In genomic region chr2:141056685-141057454, GRCm38 (mm10) we compare ENCODE assay signal across 13 mouse cellular contexts.
DNase-seq lines count a peak whose midpoint lies in the region; ATAC-seq lines count a peak whose summit lies in the region.
"Had no signal": no experiment of that assay in that cellular context is flagged by ENCODE, and none has a peak within 500 bp of the region (broad histone marks: within the 10 kb centered on the region; RNA-seq: fewer than 3 reads in every experiment).

No protein-coding gene starts in this region.

- H3K36me3 ChIP-seq in forebrain, embryonic 14.5 days (ENCODE audit: control insufficient read depth, insufficient read depth, low read length), result no peaks in the 10 kb centered on the region
- no peaks in the 10 kb centered on the region for H3K36me3 ChIP-seq in hindbrain, embryonic 16.5 days (ENCODE audit: control insufficient read depth, insufficient read depth, low read length)
- H3K36me3 ChIP-seq in neural tube, embryonic 14.5 days (ENCODE audit: control insufficient read depth, insufficient read depth, low read length), result no peaks in the 10 kb centered on the region
- H3K36me3 ChIP-seq in heart, embryonic 12.5 days, result no peaks in the 10 kb centered on the region
- H3K36me3 ChIP-seq: intestine, embryonic 15.5 days; limb, embryonic 15.5 days had no signal

- no peak for DNase-seq in frontal cortex, postnatal 10 days (ENCODE audit: low spot score in 2 of 2)
- DNase-seq in forebrain, embryonic 14.5 days (ENCODE audit: low spot score), result peak; percentile 64
- DNase-seq in Muller cell, postnatal 12 days (ENCODE audit: inconsistent ontology term), result no peak
- no peak for DNase-seq in spleen, postnatal 36 days (ENCODE audit: low spot score in 2 of 2)
- DNase-seq: adrenal gland, adult 8-10 months; lung, adult 18-20 months; thymus, adult 18-20 months had no signal

- WGBS in forebrain, embryonic 14.5 days, result 2% methylated on average over 4 of the region's 4 CpGs
- 6% methylated on average over 4 of the region's 4 CpGs for WGBS in hindbrain, embryonic 16.5 days
- 16% methylated on average over 4 of the region's 4 CpGs for WGBS in neural tube, embryonic 14.5 days
- 52% methylated on average over 4 of the region's 4 CpGs for WGBS in heart, embryonic 12.5 days

- H3K27me3 ChIP-seq in forebrain, embryonic 14.5 days (replicated peaks; ENCODE audit: control insufficient read depth, insufficient read depth, low read length), result no peaks in the 10 kb centered on the region
- H3K27me3 ChIP-seq in hindbrain, embryonic 16.5 days (replicated peaks; ENCODE audit: control insufficient read depth, insufficient read depth, low read length), result no peaks in the 10 kb centered on the region
- no peaks in the 10 kb centered on the region for H3K27me3 ChIP-seq in neural tube, embryonic 14.5 days (ENCODE audit: control insufficient read depth, insufficient read depth, low read length)
- H3K27me3 ChIP-seq in heart, embryonic 12.5 days (replicated peaks), result no peaks in the 10 kb centered on the region
- H3K27me3 ChIP-seq: intestine, embryonic 15.5 days; limb, embryonic 15.5 days had no signal

- H3K27ac ChIP-seq in forebrain, embryonic 14.5 days (ENCODE audit: low read depth, low read length), result no peak overlapping the region; the same call in 1 of the 2 replicates
- no peak overlapping the region for H3K27ac ChIP-seq in hindbrain, embryonic 16.5 days (ENCODE audit: low read depth, low read length)
- no peak overlapping the region for H3K27ac ChIP-seq in neural tube, embryonic 14.5 days (ENCODE audit: low read depth, low read length)
- H3K27ac ChIP-seq in heart, embryonic 12.5 days (ENCODE audit: poor library complexity, severe bottlenecking), result no peak overlapping the region
- H3K27ac ChIP-seq: intestine, embryonic 15.5 days; limb, embryonic 15.5 days had no signal

- peak overlapping the region; percentile 29; the same call in 1 of the 2 replicates for H3K4me2 ChIP-seq in forebrain, embryonic 14.5 days (ENCODE audit: low read length)
- H3K4me2 ChIP-seq in hindbrain, embryonic 16.5 days (ENCODE audit: low read length), result peak overlapping the region; percentile 21
- no peak overlapping the region for H3K4me2 ChIP-seq in neural tube, embryonic 14.5 days (ENCODE audit: low read depth, low read length)
- no peak overlapping the region for H3K4me2 ChIP-seq in heart, embryonic 12.5 days
- H3K4me2 ChIP-seq: intestine, embryonic 15.5 days; limb, embryonic 15.5 days had no signal

- H3K4me3 ChIP-seq in forebrain, embryonic 14.5 days (ENCODE audit: low read depth, low read length), result no peak overlapping the region
- H3K4me3 ChIP-seq in hindbrain, embryonic 16.5 days (ENCODE audit: low read length), result no peak overlapping the region
- no peak overlapping the region for H3K4me3 ChIP-seq in neural tube, embryonic 14.5 days (ENCODE audit: low read depth, low read length)
- H3K4me3 ChIP-seq in heart, embryonic 12.5 days, result no peak overlapping the region
- H3K4me3 ChIP-seq: intestine, embryonic 15.5 days; limb, embryonic 15.5 days had no signal

- H3K4me1 ChIP-seq in forebrain, embryonic 14.5 days (ENCODE audit: control insufficient read depth, insufficient read depth, low read length), result peaks cover 10% of the 10 kb centered on the region; the same call in 1 of the 2 replicates
- no peaks in the 10 kb centered on the region; the same call in 1 of the 2 replicates for H3K4me1 ChIP-seq in hindbrain, embryonic 16.5 days (ENCODE audit: control insufficient read depth, insufficient read depth, low read depth, low read length)
- 0 out of 2 replicates have a peak, but pooled peaks cover 5% of the 10 kb centered on the region for H3K4me1 ChIP-seq in neural tube, embryonic 14.5 days (ENCODE audit: control insufficient read depth, insufficient read depth, low read length)
- no peaks in the 10 kb centered on the region for H3K4me1 ChIP-seq in heart, embryonic 12.5 days (replicated peaks)
- H3K4me1 ChIP-seq: intestine, embryonic 15.5 days; limb, embryonic 15.5 days had no signal

- H3K9ac ChIP-seq in forebrain, embryonic 14.5 days (ENCODE audit: low read length), result 0 out of 2 replicates have a peak overlapping the region, but pooled peaks have one; percentile 4
- H3K9ac ChIP-seq in hindbrain, embryonic 16.5 days (ENCODE audit: low read depth, low read length), result no peak overlapping the region
- no peak overlapping the region for H3K9ac ChIP-seq in neural tube, embryonic 14.5 days (replicated peaks; ENCODE audit: low read depth, low read length)
- H3K9ac ChIP-seq in heart, embryonic 12.5 days, result no peak overlapping the region
- H3K9ac ChIP-seq: intestine, embryonic 15.5 days; limb, embryonic 15.5 days had no signal

- no peaks in the 10 kb centered on the region for H3K9me3 ChIP-seq in forebrain, embryonic 14.5 days (replicated peaks; ENCODE audit: control insufficient read depth, low read length)
- H3K9me3 ChIP-seq in hindbrain, embryonic 16.5 days (ENCODE audit: control insufficient read depth, low read length), result no peaks in the 10 kb centered on the region
- H3K9me3 ChIP-seq in neural tube, embryonic 14.5 days (ENCODE audit: control insufficient read depth, low read length), result no peaks in the 10 kb centered on the region
- no peaks in the 10 kb centered on the region for H3K9me3 ChIP-seq in heart, embryonic 12.5 days (replicated peaks)
- H3K9me3 ChIP-seq: intestine, embryonic 15.5 days; limb, embryonic 15.5 days had no signal

- ATAC-seq in frontal cortex, adult (ENCODE audit: low TSS enrichment), result peak; percentile 59; the same call in 1 of the 2 replicates
- ATAC-seq in forebrain, embryonic 14.5 days, result peak; percentile 81
- ATAC-seq in hindbrain, embryonic 16.5 days, result peak; percentile 61
- ATAC-seq in neural tube, embryonic 14.5 days (ENCODE audit: low read depth), result peak; percentile 65; the same call in 1 of the 2 replicates
- ATAC-seq in heart, embryonic 12.5 days (ENCODE audit: insufficient number of reproducible peaks, low FRiP score), result no peak
- ATAC-seq: intestine, embryonic 15.5 days had no signal

Comparison
In these comparisons a context has a peak if more than half of its experiments do, and no peak if none do; other contexts are left out.
1. H3K4me2 ChIP-seq: peak in forebrain, embryonic 14.5 days (single experiment) and hindbrain, embryonic 16.5 days (single experiment); none in neural tube, embryonic 14.5 days (single experiment) and heart, embryonic 12.5 days (single experiment).